Mouse (Mus musculus) megakaryocyte, embryonic 14.5 days (primary cell): ENCODE measurements at regions not wholly inside any gene's neighbourhood (a gene's known extent, or its start where the extent isn't known, plus 50 kb on each side); places are given as distances from the start of the nearest gene placed in this dataset.

Experiments used
- FLI1 ChIP-seq: IDR thresholded peaks from 2 replicates; pipeline ENCODE4 v1.6.1; 2012; ENCODE audit warnings: low read length, inconsistent platforms, mixed read lengths
- GATA1 ChIP-seq: IDR thresholded peaks from 3 replicates; pipeline ENCODE4 v1.6.1; 2012; ENCODE audit warnings: mixed read lengths, low read length, inconsistent platforms, borderline replicate concordance

DNA sequence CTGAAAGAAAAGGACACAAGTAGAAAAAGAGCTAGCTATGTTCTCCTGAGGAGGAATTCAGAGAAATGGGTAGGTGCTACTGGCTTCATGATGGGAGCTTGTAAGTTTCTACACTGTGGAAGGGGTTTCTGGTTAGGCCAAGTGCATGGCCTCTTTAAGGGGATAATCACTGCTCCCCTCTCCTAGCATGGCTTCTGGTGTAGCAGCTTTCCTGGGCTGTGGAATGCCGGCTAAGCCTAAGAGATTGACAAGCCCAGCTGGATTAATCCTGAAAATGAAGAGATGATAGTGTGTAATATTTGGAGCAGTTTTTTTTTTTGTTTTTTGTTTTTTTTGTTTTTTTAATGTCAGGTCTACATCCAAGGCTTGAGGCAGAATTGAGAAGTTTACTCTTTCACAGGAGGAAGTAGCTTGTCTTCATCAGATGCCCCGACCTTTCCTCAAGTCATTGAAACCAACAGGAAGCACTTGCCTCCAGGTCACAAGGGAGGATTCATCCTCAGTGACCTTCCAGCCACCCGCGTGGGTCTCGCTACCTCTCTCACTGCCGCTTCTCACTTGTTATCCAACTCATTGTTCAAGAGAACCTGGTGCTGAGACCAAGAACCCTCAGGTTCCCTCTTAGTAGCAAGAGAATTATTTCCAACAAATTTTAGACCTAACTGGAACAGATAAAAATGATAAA is 144.5 kb downstream of the Qrsl1 start:
- no peak for TF ChIP-seq GATA1
- no peak for TF ChIP-seq FLI1
